Mouse (Mus musculus) bone marrow, adult 2 months (tissue): ENCODE data around the gene Akap6.

ENCODE experiments used
- CTCF ChIP-seq: fragments of 200-500 bp; IDR thresholded peaks from 2 replicates; pipeline ENCODE4 v1.5.1; 2011; ENCODE audit warnings: low read length, control low read depth; ENCODE audit not compliant: control insufficient read depth, insufficient read depth
- POLR2A ChIP-seq: fragments of 200-500 bp; IDR thresholded peaks from 2 replicates; pipeline ENCODE4 v1.6.1; 2011; ENCODE audit warnings: low read depth, mild to moderate bottlenecking, control low read depth, low read length, borderline replicate concordance; ENCODE audit not compliant: control insufficient read depth

DNA sequence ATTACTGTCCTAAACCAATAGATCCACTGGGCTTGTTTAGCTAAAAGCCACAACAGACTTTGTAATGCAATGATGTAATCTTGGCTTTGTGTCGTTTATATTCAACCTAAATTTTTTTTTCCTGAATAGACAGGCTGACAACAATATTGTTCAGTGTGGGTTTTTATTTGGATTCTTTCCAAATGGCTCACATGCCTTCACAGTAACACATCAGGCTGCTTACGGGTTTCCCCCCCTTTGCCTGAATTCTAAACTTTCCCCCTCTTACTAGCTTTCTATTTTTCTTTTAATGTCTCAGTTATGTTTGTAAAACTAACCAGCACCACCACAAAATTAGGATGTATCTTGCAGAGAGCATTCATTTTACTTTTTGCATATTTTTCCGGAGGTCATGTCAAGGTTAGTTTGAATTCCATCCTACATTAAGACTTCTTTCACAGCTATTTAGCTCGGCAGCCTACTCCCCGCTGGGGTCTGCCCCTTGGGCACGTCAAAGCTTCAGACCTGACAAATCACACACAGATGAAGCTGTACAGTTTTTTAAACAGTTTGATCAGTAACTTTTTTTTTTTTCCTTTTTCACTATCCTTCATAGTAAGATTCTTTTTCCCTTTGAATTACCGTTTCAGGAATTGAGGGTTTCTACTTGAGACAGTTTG is 362.4 kb downstream of the Akap6 start:
- TF ChIP-seq CTCF (no peak), POLR2A (no peak)
